Mouse (Mus musculus) left cerebral cortex, postnatal 36 days (tissue): ENCODE results near the gene Fam76a. TPM values are rescaled to one million over a fixed set of nuclear protein-coding genes. Genes with fewer than 3 reads are reported as not detected.

Experiments
- DNase-seq, 2 experiments: peaks; one replicate each; pipeline ENCODE4 v3.0.0; 2021 to 2022; ENCODE audit warnings: low spot score in 2 of 2, mixed read lengths in 1 of 2
- intact Hi-C: fragments of 180-260 bp; cut with DNase I; formaldehyde crosslinking; loops from one replicate; pipeline ENCODE4 v1.15.1; 2025
- total RNA-seq, 2 experiments: library from RNA; stranded (reverse); gene quantifications; 2 replicates each; pipeline ENCODE4 v1.2.3; 2021

The Fam76a gene
- 10 to 100 TPM; 49.9 to 57.7 TPM for total RNA-seq

DNA sequence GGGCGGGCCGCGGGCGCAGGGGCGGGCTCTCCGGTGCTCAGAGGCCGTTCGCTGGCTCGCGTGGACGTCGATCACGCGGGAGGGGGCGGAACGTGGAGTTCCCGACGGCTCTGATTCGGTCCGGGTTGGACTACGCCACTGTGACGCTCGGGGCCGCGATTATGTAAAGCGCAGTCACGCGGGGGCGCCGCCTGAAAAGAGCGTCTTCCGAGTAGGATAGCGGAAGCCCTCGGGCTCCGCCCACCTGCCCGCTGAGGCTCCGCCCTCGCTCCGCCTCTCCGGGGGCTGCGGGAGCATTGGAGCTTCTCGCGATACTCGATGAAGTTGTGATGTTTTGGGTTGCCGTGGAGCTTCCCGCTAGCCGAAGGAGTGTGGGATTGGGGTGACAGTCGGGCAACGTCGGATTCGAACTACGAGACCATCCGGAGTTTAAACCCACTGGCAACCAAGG, at the start of gene Fam76a:
Gene Fam76a (minus strand): TSS at position 1 of the 451 bp plus-strand sequence.
- intact Hi-C loops: loop anchor here (5.0 kb wide), 2 partner anchors 40 to 80 kb away; partner anchors contain the start of genes Ppp1r8 and Stx12
- DNase-seq: peak; percentile 100

DNA sequence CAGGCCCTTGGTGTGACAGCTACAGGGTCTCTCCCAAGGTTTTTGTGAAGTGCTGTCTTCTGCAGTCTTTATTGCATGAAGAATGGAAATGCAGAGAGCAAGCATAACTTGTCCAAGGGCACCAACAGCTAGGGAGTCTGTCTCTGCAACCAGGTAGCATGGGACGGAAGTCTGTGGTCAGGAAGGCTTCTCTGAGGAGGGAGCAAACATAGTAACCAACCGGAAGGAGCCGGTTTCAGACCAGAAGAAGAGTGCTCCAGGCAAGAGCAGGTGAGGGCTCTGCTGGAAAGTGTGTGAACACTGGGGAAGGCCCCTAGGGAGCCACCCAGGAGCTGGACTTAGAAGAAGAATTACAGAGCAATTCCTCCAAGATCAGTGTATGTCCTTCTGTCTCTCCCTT, 49.7 kb upstream of the Fam76a start:
- no peak for DNase-seq
- intact Hi-C loops: no loop called here

DNA sequence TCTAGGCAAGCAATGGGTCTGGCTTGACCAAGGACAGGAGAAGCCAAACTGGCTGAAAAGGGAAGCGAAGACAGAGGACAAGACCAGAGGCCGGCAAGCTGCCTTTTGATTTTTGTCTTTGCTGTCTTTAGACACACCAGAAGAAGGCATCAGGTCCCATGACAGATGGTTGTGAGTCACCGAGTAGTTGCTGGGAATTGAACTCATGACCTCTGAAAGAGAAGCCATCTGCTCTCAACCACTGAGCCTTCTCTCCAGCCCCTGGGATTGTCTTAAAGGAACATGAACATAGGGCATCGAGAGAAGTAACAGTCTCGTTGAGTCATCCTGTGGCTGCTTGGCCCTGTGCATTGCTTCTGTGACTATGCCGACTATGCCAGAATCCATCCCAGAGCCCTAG, 49.2 kb upstream of the Fam76a start:
- no peak for DNase-seq
- intact Hi-C loops: no loop called here

DNA sequence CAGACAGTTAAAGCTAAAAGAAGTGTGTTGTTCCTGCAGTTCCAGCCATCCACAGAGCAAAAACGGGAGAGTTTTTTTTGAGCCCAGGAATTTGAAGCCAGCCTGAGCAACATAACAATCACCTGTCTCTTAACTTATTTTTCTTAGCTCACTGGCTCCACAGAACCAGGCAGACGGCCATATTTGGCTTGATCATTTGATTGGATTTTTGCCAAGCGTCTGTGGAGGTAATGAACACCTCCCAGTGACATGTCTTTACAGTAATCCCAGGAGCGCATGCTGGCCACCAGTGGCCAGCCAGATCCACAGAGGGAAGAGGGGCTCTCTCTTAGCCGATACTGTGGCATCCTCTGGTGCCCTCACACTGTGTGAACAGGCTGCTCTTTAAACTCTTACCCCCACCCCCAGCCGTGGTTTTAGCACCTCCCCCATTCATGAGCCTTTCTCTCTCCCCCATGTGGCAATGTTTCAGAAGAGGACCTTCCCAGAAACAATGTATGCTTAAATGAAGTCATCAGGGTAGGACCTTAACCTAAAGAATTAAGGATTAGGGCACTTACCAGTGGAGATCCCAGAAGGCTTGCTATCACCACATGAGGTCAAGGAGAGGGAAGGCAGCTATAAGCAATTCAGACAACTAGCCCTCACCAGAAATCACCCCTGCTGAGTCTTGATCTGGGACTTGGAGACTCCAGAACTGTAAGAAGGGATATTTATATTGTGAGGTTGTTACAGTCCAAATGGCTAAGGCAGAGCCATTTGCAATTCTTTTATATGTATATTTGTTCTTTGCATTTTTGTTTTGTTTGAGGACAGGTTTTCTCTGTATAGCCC, 46.0 kb upstream of the Fam76a start:
- DNase-seq: no peak
- intact Hi-C loops: no loop called here

DNA sequence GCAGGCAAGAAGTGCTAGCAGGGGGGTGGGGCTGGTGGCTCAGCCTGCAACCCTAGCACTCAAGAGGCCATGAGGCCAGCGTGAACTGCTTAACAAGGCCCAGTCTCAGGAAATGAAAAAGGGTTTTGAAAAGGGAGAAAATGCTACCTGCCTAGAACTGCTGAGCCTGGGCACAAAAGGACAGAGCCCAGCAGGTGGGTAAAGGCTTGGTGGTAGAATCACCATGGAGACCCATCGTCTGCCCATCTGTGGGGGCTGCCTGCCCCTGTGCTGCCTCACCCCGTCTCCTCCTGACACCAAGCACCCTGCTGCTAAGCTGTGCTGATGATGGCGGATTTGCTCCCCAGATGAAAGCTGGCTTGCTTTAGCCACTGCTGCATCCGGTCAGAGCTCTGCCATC, 42.1 kb upstream of the Fam76a start:
- no peak for DNase-seq
- intact Hi-C loops: no loop called here

DNA sequence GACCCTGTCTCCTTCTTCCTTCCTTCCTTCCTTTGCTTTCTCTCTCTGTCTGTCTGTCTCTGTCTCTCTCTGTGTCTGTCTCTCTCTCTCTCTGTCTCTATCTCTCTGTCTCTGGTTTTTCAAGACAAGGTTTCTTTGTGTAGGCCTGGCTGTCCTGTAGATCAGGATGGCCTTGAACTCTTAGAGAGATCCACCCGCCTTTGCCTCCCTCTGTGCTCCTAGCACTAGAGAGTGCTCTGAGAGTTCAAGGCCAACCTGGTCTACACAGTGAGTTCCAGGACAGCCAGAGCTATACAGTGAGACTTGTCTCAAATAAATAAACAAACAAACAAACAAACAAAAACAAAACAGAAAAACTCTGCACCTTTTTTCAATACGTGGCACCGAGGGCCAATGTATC, 41.7 kb upstream of the Fam76a start:
- intact Hi-C loops: no loop called here
- no peak for DNase-seq

DNA sequence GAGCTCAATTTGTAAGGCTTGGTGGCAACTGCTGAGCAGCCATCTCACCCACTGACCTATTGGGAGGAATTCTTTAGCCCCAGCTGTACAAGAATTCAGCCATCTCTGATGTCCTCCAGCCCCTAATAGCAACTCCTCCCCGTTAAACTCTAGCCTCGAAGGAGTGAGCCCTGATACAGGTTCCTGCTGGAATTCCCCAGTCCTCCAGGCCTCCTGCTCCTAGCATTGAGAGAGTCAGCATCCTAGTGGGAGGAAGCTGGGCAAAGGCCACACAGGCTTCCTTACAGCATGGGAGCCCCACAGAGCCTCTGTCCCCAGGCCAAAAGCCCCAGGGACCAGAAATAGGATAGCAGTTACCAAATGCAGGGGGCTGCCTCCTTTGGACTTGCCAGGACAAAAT, 41.1 kb upstream of the Fam76a start:
- DNase-seq: no peak
- intact Hi-C loops: no loop called here

DNA sequence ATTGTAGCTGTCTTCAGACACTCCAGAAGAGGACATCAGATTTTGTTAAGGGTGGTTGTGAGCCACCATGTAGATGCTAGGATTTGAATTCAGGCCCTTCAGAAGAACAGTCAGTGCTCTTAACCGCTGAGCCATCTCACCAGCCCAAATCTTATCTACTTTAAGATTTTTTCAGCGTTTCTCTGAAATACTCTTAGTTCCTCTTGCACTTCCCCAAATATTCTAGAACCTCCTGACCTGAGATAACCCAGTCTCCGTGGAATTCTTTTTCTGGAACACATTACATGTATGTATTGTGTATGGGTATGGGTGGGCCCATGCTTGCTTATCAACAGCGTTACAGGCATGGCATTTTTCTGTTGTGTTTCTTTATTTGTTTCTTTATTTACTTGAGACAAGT, 40.3 kb upstream of the Fam76a start:
- intact Hi-C loops: no loop called here
- DNase-seq: no peak

DNA sequence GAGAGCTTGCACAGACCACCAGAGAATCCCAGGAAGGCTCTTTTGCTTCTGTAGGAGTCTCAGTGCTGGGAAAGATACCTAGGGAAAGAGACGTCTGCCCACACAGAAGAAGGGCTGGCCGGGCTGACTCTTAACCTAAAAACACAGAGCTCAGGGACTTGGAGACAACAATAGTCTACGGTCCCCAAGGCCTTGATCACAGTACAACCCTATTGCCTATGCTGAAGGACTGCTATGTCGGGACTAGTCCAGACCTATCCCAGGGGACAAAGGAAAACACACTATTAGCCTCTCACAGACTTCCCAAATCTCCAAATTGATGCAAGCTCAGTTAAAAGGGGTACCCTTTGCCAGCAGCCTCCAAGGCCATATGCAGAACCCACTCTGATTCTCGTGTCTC, 39.5 kb upstream of the Fam76a start:
- DNase-seq: no peak
- intact Hi-C loops: no loop called here

DNA sequence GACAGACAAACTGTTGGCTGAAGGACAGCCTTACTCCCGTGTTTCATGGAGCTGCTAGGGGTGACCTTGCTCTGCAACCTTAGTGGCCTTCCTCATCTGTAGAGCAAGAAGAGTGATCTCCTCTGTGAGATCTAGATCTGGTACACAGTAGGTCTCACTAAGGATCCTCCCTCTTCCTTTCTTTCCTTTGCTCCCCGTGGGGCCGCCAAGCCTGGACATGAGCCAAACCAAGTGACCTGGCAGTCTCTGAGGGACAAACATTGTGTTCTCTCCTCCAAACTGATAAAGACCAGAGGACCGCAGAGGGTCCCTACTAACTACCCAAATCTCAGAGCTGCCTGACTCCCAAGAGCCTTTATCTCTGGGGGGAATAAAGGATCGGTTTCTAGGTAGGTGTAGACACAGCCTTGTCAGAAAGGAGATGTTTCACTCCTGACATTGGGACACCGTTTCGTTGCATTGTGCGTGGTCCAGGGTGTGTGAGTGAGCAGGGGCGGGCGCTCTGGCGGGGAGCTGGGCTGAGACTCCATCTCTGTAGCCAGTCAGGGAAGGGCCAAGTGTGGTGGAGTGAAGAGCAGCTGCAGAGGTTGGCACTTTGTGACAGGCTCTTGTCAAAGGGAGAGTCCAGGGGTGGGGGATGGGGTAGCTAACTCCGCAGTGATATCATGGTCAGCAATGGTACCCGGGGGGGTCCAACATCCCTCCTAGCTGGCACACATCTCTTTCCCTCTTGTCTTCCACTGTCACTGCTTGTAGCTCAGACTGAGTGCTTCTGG, 38.7 kb upstream of the Fam76a start:
- no peak for DNase-seq
- intact Hi-C loops: no loop called here

DNA sequence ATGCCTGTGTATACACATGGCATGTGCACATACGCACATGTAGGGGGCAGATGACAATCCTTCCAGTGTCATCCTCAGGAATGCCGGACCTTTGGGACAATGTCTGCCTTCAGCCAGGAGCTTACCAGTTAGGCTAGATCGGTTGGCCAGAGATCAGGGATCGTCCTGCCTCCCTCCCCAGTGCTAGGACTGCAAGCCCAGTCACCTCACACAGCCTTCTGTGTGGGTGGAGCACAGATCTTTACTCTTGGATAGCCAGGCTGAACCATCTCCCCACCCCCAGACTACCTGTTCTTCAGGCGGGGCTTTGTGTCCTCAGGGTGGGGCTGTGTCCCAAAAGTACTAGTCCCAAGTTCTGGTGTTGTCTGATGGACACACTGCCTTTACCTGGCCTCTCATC, 38.0 kb upstream of the Fam76a start:
- intact Hi-C loops: no loop called here
- no peak for DNase-seq

DNA sequence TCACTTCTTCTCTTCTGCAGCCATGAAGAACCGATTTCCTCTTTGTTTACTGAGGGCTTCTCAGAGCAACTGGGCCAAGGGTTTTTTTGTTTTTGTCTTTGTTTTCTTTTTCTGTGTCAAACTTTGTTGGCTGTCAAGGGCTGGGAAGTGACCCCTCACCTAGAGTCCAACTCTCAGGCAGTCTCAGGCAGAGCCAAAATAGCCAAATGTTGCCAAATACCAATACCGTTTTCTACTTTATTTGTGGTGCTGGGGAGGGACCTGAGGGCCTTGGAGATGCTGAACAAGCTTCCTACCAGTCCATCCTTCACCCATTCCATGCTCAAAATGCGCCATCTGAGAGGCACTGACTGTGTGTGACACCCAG, 37.3 kb upstream of the Fam76a start:
- DNase-seq: no peak
- intact Hi-C loops: no loop called here

DNA sequence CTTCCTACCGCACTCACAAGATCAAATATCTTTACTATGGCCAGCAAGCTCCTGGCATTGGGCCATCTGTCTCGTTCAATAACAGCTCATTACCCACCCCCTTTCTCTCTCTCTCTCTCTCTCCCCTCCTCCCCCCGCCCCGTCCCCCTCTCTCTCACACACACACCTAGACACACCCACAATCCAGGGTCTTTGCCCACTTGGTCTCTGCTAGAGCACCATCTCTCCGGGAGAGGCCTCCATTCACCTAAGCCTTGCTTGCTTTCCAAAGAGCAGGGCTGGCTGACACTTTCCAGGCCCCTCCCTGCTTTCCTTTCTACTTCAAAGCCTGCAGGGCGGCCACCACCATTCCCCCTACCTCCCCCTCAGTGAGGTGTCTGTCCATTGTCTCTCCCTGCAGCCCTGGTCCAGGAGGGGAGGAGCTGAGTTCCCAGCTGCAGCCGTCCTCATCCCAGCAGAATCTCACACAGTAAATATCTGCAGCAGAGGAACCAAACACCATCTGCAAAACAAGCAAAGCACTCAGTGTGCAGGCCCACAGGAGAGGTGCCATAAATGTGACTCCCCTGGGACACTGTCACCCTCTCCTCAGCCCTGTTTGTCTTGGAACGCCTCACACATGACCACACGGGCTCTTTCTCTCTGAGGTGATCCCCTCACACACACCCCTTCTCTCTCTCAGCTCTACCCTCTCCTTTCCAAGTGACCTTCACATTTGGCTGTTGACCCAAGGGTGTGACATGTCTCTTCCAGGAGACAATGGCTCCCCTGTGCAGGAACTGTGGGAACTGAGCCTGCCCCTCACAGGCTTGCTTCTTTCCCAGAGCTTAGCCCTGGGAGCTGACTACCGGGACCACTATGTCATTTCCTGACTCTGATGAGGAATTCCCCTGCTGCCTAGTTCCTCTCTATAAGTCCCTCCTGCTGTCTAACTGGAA, 36.7 kb upstream of the Fam76a start:
- intact Hi-C loops: no loop called here
- no peak for DNase-seq

DNA sequence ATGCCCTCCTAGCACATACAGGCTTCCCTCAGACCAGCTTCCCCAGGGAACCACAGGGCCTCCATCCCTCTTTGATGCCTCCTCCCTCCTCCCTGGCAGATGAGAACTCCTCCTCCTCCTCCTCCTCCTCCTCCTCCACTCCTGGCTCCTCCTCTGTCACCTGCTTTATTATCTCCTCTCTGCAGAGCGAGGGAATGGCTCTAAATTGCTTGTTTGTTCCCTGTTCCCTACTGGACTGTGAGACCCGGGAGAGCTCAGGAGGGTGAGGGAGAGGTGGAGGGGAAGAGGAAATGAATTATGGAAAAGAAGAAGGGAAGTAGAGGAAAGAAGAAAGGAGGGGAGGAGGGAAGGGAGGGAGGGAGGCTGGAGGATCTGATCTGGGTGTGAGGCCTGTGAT, 33.0 kb upstream of the Fam76a start:
- intact Hi-C loops: no loop called here
- DNase-seq: no peak

DNA sequence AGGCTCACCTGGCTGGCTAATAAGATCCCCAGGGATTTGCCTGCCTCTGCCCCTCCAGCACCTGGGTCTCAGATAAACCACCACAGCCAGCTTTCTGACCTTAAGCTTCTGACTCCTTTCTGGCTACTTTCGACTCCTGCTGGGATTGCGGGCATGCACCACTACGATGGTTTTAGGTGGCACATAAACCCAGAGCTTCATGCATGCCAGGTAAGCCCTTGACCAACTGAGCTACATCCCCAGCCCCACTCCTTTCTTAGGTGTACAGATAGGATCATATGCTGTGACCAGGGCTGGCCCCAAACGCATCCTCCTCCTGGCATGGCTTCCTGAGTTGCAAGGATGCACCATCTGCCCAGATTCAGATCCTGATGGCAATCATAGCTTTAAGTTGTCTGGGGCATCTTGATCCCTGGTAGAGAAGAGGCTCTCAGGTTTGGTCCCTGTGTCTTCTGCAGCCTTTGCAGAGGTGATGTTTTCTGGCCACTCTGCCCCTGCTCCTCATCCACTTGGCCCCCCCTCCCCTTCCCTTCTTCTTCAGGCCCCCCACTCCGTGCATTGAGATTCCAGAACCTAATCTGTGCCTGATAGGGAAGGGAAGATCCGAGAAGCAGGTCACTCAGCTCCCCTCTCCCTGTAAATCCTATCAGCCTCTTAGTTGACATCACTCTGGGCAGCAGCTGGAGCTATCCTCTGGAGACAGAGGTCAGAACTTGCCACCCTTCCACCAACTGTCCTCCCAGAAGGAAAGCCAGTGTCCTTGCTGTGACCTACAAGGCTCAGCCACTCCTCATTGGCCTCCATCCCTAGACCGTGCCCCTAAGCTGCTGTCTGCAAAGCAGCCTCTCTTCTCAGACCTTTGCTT, 32.4 kb upstream of the Fam76a start:
- intact Hi-C loops: no loop called here
- no peak for DNase-seq

DNA sequence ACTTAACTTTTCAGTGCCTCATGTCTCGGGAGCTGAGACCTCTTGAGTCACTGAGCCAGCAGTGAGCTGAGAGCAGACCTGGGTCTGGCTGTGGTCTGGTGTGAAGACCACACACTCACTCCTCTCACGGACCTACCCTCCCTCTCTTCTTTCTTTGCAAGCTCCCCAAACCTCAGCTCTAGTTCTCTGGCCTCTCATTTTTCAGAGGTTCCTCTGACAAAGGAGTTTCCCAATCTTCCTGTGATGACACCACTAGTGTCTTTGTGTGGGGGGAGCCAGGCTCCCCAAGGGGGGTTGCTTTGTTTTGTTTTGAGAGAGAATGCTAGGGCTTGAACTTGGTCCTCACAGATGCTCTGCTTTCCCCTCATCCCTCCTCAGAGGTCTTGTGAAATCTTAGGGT, 28.6 kb upstream of the Fam76a start:
- intact Hi-C loops: no loop called here
- DNase-seq: no peak

DNA sequence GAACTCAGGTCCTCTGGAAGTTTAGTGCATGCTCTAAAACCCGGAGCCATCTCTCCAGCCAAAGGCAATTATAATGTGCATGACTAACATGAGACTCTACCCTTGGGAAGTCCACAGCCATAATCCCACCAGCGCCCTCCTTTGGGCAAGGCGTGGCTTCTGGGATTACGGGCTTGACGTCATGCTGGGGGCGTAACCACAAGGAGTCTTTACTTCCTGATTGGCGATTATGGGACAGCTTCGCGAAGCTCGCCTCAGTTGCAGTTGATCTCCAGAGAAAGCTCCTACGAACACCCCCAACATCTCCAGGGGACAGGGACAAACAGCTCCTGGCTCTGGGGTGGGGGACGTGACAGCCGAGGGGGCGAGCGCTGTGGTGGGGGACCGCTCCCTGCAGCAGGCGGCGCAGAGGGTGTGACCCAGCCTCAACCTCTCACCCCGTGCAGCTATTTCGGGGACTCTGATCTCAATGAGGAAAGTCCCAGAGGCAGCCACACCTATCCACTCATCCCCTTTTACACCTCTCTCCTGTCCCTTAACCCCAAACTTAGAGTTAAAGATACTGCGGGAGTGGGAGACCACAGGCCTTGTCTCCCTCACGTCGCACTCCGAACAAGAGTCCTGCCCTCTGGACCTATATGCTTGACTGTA, 27.6 kb upstream of the Fam76a start:
- no peak for DNase-seq
- intact Hi-C loops: loop anchor here (10.0 kb wide), 2 partner anchors 165 to 265 kb away; partner anchors contain the start of genes Cd164l2 and Gpr3
